Mouse (Mus musculus) left cerebral cortex, adult 2 months (tissue): Measurements from ENCODE around the gene Akt3. TPM values are rescaled to one million over a fixed set of nuclear protein-coding genes. Genes with fewer than 3 reads are reported as not detected.

ENCODE experiments used
- DNase-seq, 2 experiments: peaks; one replicate each; pipeline ENCODE4 v3.0.0; 2021 to 2022; ENCODE audit warnings: low spot score in 2 of 2, mixed read lengths in 1 of 2; ENCODE audit errors: extremely low spot score in 1 of 2
- H3K27ac ChIP-seq: fragments of 200-600 bp; 2 replicates; pipeline ENCODE4 v1.8.1; 2022
- H3K4me3 ChIP-seq: fragments of 200-600 bp; 2 replicates; pipeline ENCODE4 v1.8.1; 2022
- CTCF ChIP-seq: fragments of 200-600 bp; IDR thresholded peaks from 2 replicates; pipeline ENCODE4 v1.8.1; 2022; ENCODE audit warnings: antibody characterized with exemption, mild to moderate bottlenecking, moderate library complexity
- intact Hi-C: fragments of 180-260 bp; cut with DNase I; formaldehyde crosslinking; loops from one replicate; pipeline ENCODE4 v1.15.1; 2025
- total RNA-seq, 2 experiments: library from RNA; stranded (reverse); gene quantifications; 2 replicates each; pipeline ENCODE4 v1.2.3; 2021

The Akt3 gene
- total RNA-seq, 2 experiments from 2014 or later, result 257 to 258 TPM

DNA sequence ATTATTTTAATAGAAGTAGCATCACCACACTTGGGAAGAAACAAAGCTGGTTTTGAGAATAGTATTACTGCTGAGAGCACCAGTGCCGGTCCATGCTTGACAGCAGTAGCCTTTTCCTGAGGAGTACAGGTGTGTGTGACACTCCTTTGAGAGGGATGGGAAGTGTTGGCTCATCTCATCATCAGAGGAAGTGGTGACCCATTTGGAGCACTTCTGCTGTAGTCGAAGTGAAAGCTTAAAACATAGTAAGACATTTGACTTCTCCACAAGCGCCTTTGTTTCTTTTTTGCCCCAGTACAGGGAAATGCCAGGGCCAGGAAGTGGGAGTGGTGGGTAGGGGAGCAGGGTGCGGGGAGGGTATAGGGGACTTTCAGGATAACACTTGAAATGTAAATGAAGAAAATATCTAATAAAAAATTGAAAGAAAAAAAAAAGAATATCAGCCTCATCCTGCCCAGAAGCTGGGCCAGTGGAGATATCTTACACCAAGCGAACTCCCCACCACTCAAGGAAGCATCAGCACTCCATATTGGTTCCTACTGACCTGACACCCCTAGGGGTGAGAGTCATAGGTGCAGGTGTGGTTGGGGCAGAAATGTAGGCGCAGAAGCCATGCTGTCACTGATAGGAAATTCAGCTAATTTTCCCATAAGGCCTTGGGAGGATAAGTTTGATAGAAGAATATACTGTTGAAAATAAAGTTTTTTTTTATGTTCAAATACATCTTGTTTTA is 284.5 kb downstream of the Akt3 start:
- no peak; the same call in 1 of the 2 replicates for TF ChIP-seq CTCF

DNA sequence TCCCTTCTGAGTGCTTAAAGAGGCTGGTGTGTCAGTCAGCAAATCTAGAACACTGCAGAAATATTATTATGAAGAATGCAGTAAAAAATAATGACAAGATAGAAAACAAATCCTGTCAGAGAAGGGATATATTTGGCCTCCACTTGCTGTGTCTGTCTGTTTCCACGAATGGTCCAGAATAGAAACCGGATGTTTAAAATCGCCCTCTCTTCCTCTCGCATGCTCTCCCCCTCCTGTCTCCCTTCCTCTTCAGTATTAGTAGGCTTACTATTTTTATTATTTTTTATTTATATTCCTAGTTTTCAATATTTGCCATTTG is 286.6 kb downstream of the Akt3 start:
- intact Hi-C loops, result no loop called here
- peak overlapping the region; percentile 54; the same call in 1 of the 2 replicates for H3K27ac ChIP-seq
- no peak for TF ChIP-seq CTCF
- no peak overlapping the region for H3K4me3 ChIP-seq
- DNase-seq, result no peak

More for the DNA sequence above, 284.5 kb downstream of the Akt3 start:
- DNase-seq, result no peak
- intact Hi-C loops, result no loop called here
- H3K4me3 ChIP-seq, result no peak overlapping the region
- no peak overlapping the region for H3K27ac ChIP-seq

DNA sequence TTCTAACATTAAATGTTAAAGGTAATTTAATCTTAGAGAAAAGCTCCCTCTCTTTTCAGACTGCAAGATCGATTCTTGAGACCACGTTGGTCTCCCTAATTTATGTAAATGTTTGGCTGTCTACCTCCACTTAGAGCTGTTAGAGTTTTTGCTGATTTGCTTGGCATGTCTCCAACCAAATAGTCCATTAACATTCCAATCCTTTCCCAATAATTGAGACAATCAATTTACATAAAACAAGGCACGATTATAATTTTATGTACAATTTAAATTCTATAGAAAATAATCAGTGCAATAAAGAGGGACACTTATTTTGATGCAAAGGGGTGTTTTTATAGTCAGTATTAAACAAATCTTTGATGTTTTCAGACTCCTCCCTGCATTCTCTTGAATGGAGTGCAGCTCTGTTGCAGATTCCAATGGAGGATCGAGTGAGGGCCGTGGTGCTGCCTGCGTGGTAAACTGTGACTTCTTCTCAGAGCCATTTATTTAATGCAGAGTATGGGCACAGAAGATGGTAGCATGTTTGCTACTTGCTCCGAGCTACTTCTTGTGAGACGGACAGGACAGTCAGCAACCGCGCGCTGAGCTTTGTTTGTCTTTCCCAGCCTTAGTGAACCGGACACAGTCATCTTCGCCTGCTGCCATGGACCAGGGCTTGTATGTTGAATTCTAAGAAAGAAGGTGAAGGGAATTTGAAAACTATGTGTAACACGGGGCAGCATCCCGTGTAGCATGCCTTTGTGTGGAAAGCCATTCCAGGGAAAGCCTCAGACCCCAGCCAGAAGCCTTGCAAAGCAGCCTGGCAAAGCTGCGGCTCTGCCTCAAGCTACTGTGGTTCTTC is 287.1 kb downstream of the Akt3 start:
- no peak for TF ChIP-seq CTCF
- H3K4me3 ChIP-seq, result no peak overlapping the region
- H3K27ac ChIP-seq, result peak overlapping the region; percentile 54; the same call in 1 of the 2 replicates
- intact Hi-C loops, result no loop called here
- no peak for DNase-seq

Other genes starting within 250 kb of the Akt3 start
- gene Zbtb18, start 184.1 kb upstream of the Akt3 start, total RNA-seq, result 100 to 1,000 TPM; 351 to 386 TPM